Mouse (Mus musculus) kidney, adult 2 months (tissue): ENCODE data around the gene Mlst8.

Experiments
- CTCF ChIP-seq: fragments of 200-500 bp; conservative IDR thresholded peaks from 2 replicates; pipeline ENCODE4 v1.5.1; 2011; ENCODE audit warnings: low read depth, mild to moderate bottlenecking, control low read depth, low read length, moderate library complexity, mixed read lengths; ENCODE audit not compliant: insufficient read depth, insufficient read length
- POLR2A ChIP-seq: fragments of 200-500 bp; IDR thresholded peaks from one replicate; pipeline ENCODE4 v1.6.1; 2011; ENCODE audit warnings: low read depth, low read length, control low read depth

GRCm38 (mm10) chr17:24442107-24442506 is 36.8 kb downstream of the Mlst8 start:
- TF ChIP-seq POLR2A (no peak), CTCF (no peak)
